Mouse (Mus musculus): ENCODE data around the gene Akr1b10.
A peak's percentile ranks its signal among the peaks of the same experiment; 100 is the strongest.

DNA sequence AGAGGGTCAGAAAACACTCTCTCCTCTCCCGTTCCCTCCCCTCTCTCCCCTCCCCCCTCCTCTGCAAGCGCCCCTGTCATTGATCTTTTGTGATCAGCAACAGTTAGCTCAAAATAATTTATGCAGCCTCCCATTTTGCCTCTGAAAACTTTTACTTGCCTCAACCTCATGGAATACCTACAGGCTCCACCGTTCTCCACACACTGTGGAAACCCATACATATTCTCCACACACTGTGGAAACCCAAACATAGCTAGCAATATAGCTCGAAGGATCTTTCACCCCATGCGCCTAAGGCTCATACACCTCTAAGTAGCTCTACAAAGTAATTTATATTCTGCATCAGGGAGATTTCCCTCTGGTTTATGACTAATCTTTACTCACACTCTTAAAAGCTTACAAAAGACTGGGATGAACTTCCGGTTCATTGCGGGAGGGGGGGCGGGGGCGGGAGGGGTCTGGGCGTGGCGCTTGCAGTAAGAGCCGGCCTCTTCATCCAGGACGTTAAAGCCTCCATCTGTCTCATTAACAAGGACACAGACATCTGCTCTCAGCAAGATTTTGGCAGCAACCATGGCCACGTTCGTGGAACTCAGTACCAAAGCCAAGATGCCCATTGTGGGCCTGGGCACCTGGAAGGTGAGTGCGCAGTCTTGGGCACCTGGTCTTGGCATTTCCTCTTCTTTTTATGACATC lies 30.2 kb upstream of the Akr1b10 start, which contains the start of gene Akr1b8:
- no peak for TF ChIP-seq CTCF (IDR thresholded peaks at IDR 0.05; ENCODE audit: control insufficient read depth, insufficient read depth, insufficient replicate concordance, low read depth, low read length)
- peak; percentile 33; the same call in 1 of the 2 replicates for TF ChIP-seq POLR2A (IDR thresholded peaks at IDR 0.05; ENCODE audit: control insufficient read depth, low read depth, low read length)

All from testis, adult 2 months (tissue).